ENCODE assay signal across 19 mouse cellular contexts in genomic region chr2:167646411-167646810, GRCm38 (mm10). TPM values are rescaled to one million over a fixed set of nuclear protein-coding genes. Genes with fewer than 3 reads are reported as not detected.
DNase-seq lines count a peak whose midpoint lies in the region; ATAC-seq and TF ChIP-seq lines count a peak whose summit lies in the region.
"Had no signal": no experiment of that assay in that cellular context is flagged by ENCODE, and none has a peak within 500 bp of the region (broad histone marks: within the 10 kb centered on the region; RNA-seq: fewer than 3 reads in every experiment).

No protein-coding gene starts in this region.

- H3K27ac ChIP-seq in heart, postnatal 0 days (ENCODE audit: low read depth), result no peak overlapping the region
- H3K27ac ChIP-seq in heart, embryonic 12.5 days (ENCODE audit: poor library complexity, severe bottlenecking), result no peak overlapping the region
- H3K27ac ChIP-seq in lung, embryonic 14.5 days (ENCODE audit: low read depth), result no peak overlapping the region
- no peak overlapping the region for H3K27ac ChIP-seq in intestine, postnatal 0 days (ENCODE audit: low read depth, low read length)
- H3K27ac ChIP-seq: heart, embryonic 13.5 days; hindbrain, embryonic 12.5 days; liver, embryonic 15.5 days had no signal

- peak; percentile 25 for TF ChIP-seq CTCF in heart, postnatal 0 days (IDR thresholded peaks at IDR 0.05; ENCODE audit: low read depth)
- peak; percentile 42 for TF ChIP-seq CTCF in lung, embryonic 14.5 days (IDR thresholded peaks at IDR 0.05; ENCODE audit: low read depth)
- TF ChIP-seq CTCF in intestine, postnatal 0 days (IDR thresholded peaks at IDR 0.05; ENCODE audit: low read depth), result peak; percentile 54

- DNase-seq in heart, postnatal 0 days (ENCODE audit: low spot score), result no peak
- no peak for DNase-seq in lung, embryonic 14.5 days
- no peak for DNase-seq in lung, adult 18-20 months
- peak; percentile 39 for DNase-seq in ES-CJ7 (ENCODE audit: low read depth, low spot score)
- no peak for DNase-seq in left cerebral cortex, adult 11 months (ENCODE audit: low spot score)
- DNase-seq: B cell, adult 2 months; cerebellum, adult 11-12 months; gastrocnemius, postnatal 36 days; kidney, adult 2 months; left cerebral cortex, postnatal 4 days; thymus, postnatal 25 days had no signal

- H3K27me3 ChIP-seq in heart, postnatal 0 days (ENCODE audit: control insufficient read depth, insufficient read depth, low read length), result no peaks in the 10 kb centered on the region
- no peaks in the 10 kb centered on the region for H3K27me3 ChIP-seq in heart, embryonic 12.5 days (replicated peaks)
- no peaks in the 10 kb centered on the region for H3K27me3 ChIP-seq in lung, embryonic 14.5 days (ENCODE audit: insufficient read depth, low read length)
- no peaks in the 10 kb centered on the region for H3K27me3 ChIP-seq in intestine, postnatal 0 days (replicated peaks; ENCODE audit: control insufficient read depth, insufficient read depth, low read length)
- H3K27me3 ChIP-seq: heart, embryonic 13.5 days; hindbrain, embryonic 12.5 days; liver, embryonic 15.5 days had no signal

- H3K9me3 ChIP-seq in heart, postnatal 0 days (replicated peaks; ENCODE audit: control insufficient read depth, low read length), result no peaks in the 10 kb centered on the region
- H3K9me3 ChIP-seq in heart, embryonic 12.5 days (replicated peaks), result no peaks in the 10 kb centered on the region
- H3K9me3 ChIP-seq in lung, embryonic 14.5 days (ENCODE audit: low read depth, low read length), result no peaks in the 10 kb centered on the region
- H3K9me3 ChIP-seq in intestine, postnatal 0 days (ENCODE audit: control insufficient read depth), result no peaks in the 10 kb centered on the region
- H3K9me3 ChIP-seq: heart, embryonic 13.5 days; hindbrain, embryonic 12.5 days; liver, embryonic 15.5 days had no signal

- peaks cover 25% of the 10 kb centered on the region for H3K36me3 ChIP-seq in heart, postnatal 0 days (replicated peaks; ENCODE audit: control insufficient read depth, insufficient read depth, low read length)
- H3K36me3 ChIP-seq in heart, embryonic 12.5 days, result peaks cover 62% of the 10 kb centered on the region
- peaks cover 48% of the 10 kb centered on the region for H3K36me3 ChIP-seq in lung, embryonic 14.5 days (ENCODE audit: insufficient read depth)
- peaks cover 48% of the 10 kb centered on the region for H3K36me3 ChIP-seq in intestine, postnatal 0 days (ENCODE audit: control insufficient read depth, insufficient read depth)

- H3K4me3 ChIP-seq in heart, postnatal 0 days (ENCODE audit: low read depth, low read length), result no peak overlapping the region
- H3K4me3 ChIP-seq in heart, embryonic 12.5 days, result no peak overlapping the region
- H3K4me3 ChIP-seq in lung, embryonic 14.5 days (ENCODE audit: low read depth, low read length), result no peak overlapping the region
- no peak overlapping the region for H3K4me3 ChIP-seq in intestine, postnatal 0 days (ENCODE audit: low read depth, low read length)
- H3K4me3 ChIP-seq: heart, embryonic 13.5 days; hindbrain, embryonic 12.5 days; liver, embryonic 15.5 days had no signal

- H3K9ac ChIP-seq in heart, postnatal 0 days (replicated peaks; ENCODE audit: low read depth, low read length), result no peak overlapping the region
- H3K9ac ChIP-seq in heart, embryonic 12.5 days, result no peak overlapping the region
- no peak overlapping the region for H3K9ac ChIP-seq in lung, embryonic 14.5 days
- no peak overlapping the region for H3K9ac ChIP-seq in intestine, postnatal 0 days (ENCODE audit: low read depth, low read length)
- H3K9ac ChIP-seq: heart, embryonic 13.5 days; hindbrain, embryonic 12.5 days; liver, embryonic 15.5 days had no signal

- H3K4me1 ChIP-seq in heart, postnatal 0 days (ENCODE audit: control insufficient read depth, insufficient read depth), result no peaks in the 10 kb centered on the region
- H3K4me1 ChIP-seq in heart, embryonic 12.5 days (replicated peaks), result no peaks in the 10 kb centered on the region
- no peaks in the 10 kb centered on the region for H3K4me1 ChIP-seq in lung, embryonic 14.5 days (ENCODE audit: insufficient read depth)
- no peaks in the 10 kb centered on the region for H3K4me1 ChIP-seq in intestine, postnatal 0 days (replicated peaks; ENCODE audit: control insufficient read depth, insufficient read depth, low read length)
- H3K4me1 ChIP-seq: heart, embryonic 13.5 days; hindbrain, embryonic 12.5 days had no signal

- WGBS in heart, postnatal 0 days, result 68% methylated on average over 4 of the region's 4 CpGs
- 75% methylated on average over 4 of the region's 4 CpGs for WGBS in heart, embryonic 12.5 days
- WGBS in lung, embryonic 14.5 days, result 62% methylated on average over 4 of the region's 4 CpGs
- 79% methylated on average over 4 of the region's 4 CpGs for WGBS in intestine, postnatal 0 days

- no peak overlapping the region for H3K4me2 ChIP-seq in heart, postnatal 0 days (ENCODE audit: low read depth, low read length)
- H3K4me2 ChIP-seq in heart, embryonic 12.5 days, result no peak overlapping the region
- no peak overlapping the region for H3K4me2 ChIP-seq in lung, embryonic 14.5 days
- H3K4me2 ChIP-seq in intestine, postnatal 0 days (replicated peaks; ENCODE audit: low read depth), result no peak overlapping the region
- H3K4me2 ChIP-seq: heart, embryonic 13.5 days; hindbrain, embryonic 12.5 days; liver, embryonic 15.5 days had no signal

- TF ChIP-seq EP300 in heart, postnatal 0 days (IDR thresholded peaks at IDR 0.05; ENCODE audit: low read depth), result no peak

- ATAC-seq in heart, postnatal 0 days (ENCODE audit: insufficient read depth, low read depth), result peak; percentile 37; the same call in 1 of the 2 replicates
- no peak for ATAC-seq in heart, embryonic 12.5 days (ENCODE audit: insufficient number of reproducible peaks, low FRiP score)
- ATAC-seq in lung, embryonic 14.5 days (ENCODE audit: insufficient read depth), result no peak
- no peak for ATAC-seq in intestine, postnatal 0 days
- no peak for ATAC-seq in cerebellum, adult (ENCODE audit: insufficient number of reproducible peaks, low FRiP score, low TSS enrichment)

RNA-seq across cellular contexts. Expression of gene Ube2v1, which starts 14.5 kb away (rescaled TPM):
- 74.5 and 94.6 TPM in 2 replicates for total RNA-seq in heart, postnatal 0 days (2014; rRNA removed; ENCODE audit: low replicate concordance)
- polyA plus RNA-seq in heart, postnatal 0 days (2015; fragmentation: Nextera tagmentation; extraction: Ambion mirVana), result 150 and 152 TPM in 2 replicates
- polyA plus RNA-seq in heart, embryonic 12.5 days (2016; fragmentation: Nextera tagmentation; extraction: Ambion mirVana), result 216 and 235 TPM in 2 replicates
- 275 and 293 TPM in 2 replicates for polyA plus RNA-seq in lung, embryonic 14.5 days (2014; fragmentation: Nextera tagmentation; extraction: Ambion mirVana)
- polyA plus RNA-seq in intestine, postnatal 0 days (2015; fragmentation: Nextera tagmentation; extraction: Ambion mirVana), result 173 and 174 TPM in 2 replicates

RNA-seq across cellular contexts. Expression of gene Gm20431, which starts 14.9 kb away (rescaled TPM):
- 5.8 and 25.5 TPM in 2 replicates for total RNA-seq in heart, postnatal 0 days (2014; rRNA removed; ENCODE audit: low replicate concordance)
- polyA plus RNA-seq in heart, postnatal 0 days (2015; fragmentation: Nextera tagmentation; extraction: Ambion mirVana), result 2.7 and 5.1 TPM in 2 replicates
- 10.4 and 11.5 TPM in 2 replicates for polyA plus RNA-seq in heart, embryonic 12.5 days (2016; fragmentation: Nextera tagmentation; extraction: Ambion mirVana)
- 10.0 and 12.3 TPM in 2 replicates for polyA plus RNA-seq in lung, embryonic 14.5 days (2014; fragmentation: Nextera tagmentation; extraction: Ambion mirVana)
- polyA plus RNA-seq in intestine, postnatal 0 days (2015; fragmentation: Nextera tagmentation; extraction: Ambion mirVana), result 8.8 and 10.0 TPM in 2 replicates
- total RNA-seq: common myeloid progenitor, adult 5-6 weeks; neutrophil, adult 5-6 weeks had no signal

RNA-seq across cellular contexts. Expression of gene Cebpb, which starts 42.3 kb away (rescaled TPM):
- total RNA-seq in heart, postnatal 0 days (2014; rRNA removed; ENCODE audit: low replicate concordance), result 43.5 and 50.8 TPM in 2 replicates
- 4.9 and 5.8 TPM in 2 replicates for polyA plus RNA-seq in heart, postnatal 0 days (2015; fragmentation: Nextera tagmentation; extraction: Ambion mirVana)
- 14.2 and 16.8 TPM in 2 replicates for polyA plus RNA-seq in heart, embryonic 12.5 days (2016; fragmentation: Nextera tagmentation; extraction: Ambion mirVana)
- 73.4 and 77.4 TPM in 2 replicates for polyA plus RNA-seq in lung, embryonic 14.5 days (2014; fragmentation: Nextera tagmentation; extraction: Ambion mirVana)
- polyA plus RNA-seq in intestine, postnatal 0 days (2015; fragmentation: Nextera tagmentation; extraction: Ambion mirVana), result 49.8 and 52.6 TPM in 2 replicates

RNA-seq across cellular contexts. Expression of gene Tmem189, which starts 43.2 kb away (rescaled TPM):
- 76.8 and 84.3 TPM in 2 replicates for total RNA-seq in heart, postnatal 0 days (2014; rRNA removed; ENCODE audit: low replicate concordance)
- 37.6 and 39.3 TPM in 2 replicates for polyA plus RNA-seq in heart, postnatal 0 days (2015; fragmentation: Nextera tagmentation; extraction: Ambion mirVana)
- 46.6 and 48.3 TPM in 2 replicates for polyA plus RNA-seq in heart, embryonic 12.5 days (2016; fragmentation: Nextera tagmentation; extraction: Ambion mirVana)
- polyA plus RNA-seq in lung, embryonic 14.5 days (2014; fragmentation: Nextera tagmentation; extraction: Ambion mirVana), result 41.6 and 43.3 TPM in 2 replicates
- polyA plus RNA-seq in intestine, postnatal 0 days (2015; fragmentation: Nextera tagmentation; extraction: Ambion mirVana), result 25.0 and 26.8 TPM in 2 replicates
